Mouse (Mus musculus): Measurements from ENCODE around the gene Gcnt7.

Gene Gcnt7

GRCm38 (mm10) chr2:172430609-172431008 lies 27.8 kb downstream of the Gcnt7 start:
- TF ChIP-seq NANOG (IDR thresholded peaks at IDR 0.05; ENCODE audit: borderline replicate concordance, low read length) (no peak), POU5F1 (IDR thresholded peaks at IDR 0.05; ENCODE audit: borderline replicate concordance, low read length) (no peak), CTCF (conservative IDR thresholded peaks at IDR 0.05; ENCODE audit: low read length) (no peak)
- Histone ChIP-seq H3K4me1 (replicated peaks; ENCODE audit: low read depth, low read length) (peaks cover 3% of the 10 kb centered on the region), H3K27me3 (ENCODE audit: insufficient read depth, low read length) (no peaks in the 10 kb centered on the region), H3K4me3 (replicated peaks; ENCODE audit: low read length) (no peak overlapping the region), H3K36me3 (ENCODE audit: insufficient read depth, low read length) (peaks cover 50% of the 10 kb centered on the region), H3K9me3 (ENCODE audit: low read length) (no peaks in the 10 kb centered on the region)

GRCm38 (mm10) chr2:172418208-172418607 lies 40.2 kb downstream of the Gcnt7 start:
- TF ChIP-seq NANOG (IDR thresholded peaks at IDR 0.05; ENCODE audit: borderline replicate concordance, low read length) = no peak
- TF ChIP-seq POU5F1 (IDR thresholded peaks at IDR 0.05; ENCODE audit: borderline replicate concordance, low read length) = no peak
- no peak for TF ChIP-seq CTCF (conservative IDR thresholded peaks at IDR 0.05; ENCODE audit: low read length)
- H3K4me1 ChIP-seq (replicated peaks; ENCODE audit: low read depth, low read length) = peaks cover 38% of the 10 kb centered on the region
- H3K9me3 ChIP-seq (ENCODE audit: low read length) = no peaks in the 10 kb centered on the region

GRCm38 (mm10) chr2:172416876-172417275 lies 41.5 kb downstream of the Gcnt7 start:
- TF ChIP-seq NANOG (IDR thresholded peaks at IDR 0.05; ENCODE audit: borderline replicate concordance, low read length) (no peak), CTCF (conservative IDR thresholded peaks at IDR 0.05; ENCODE audit: low read length) (no peak), POU5F1 (IDR thresholded peaks at IDR 0.05; ENCODE audit: borderline replicate concordance, low read length) (no peak)
- peaks cover 36% of the 10 kb centered on the region for H3K4me1 ChIP-seq (replicated peaks; ENCODE audit: low read depth, low read length)
- no peak overlapping the region for H3K4me3 ChIP-seq (replicated peaks; ENCODE audit: low read length)
- peaks cover 10% of the 10 kb centered on the region; the same call in 1 of the 2 replicates for H3K36me3 ChIP-seq (ENCODE audit: insufficient read depth, low read length)
- H3K27me3 ChIP-seq (ENCODE audit: insufficient read depth, low read length) = no peaks in the 10 kb centered on the region
- H3K9me3 ChIP-seq (ENCODE audit: low read length) = no peaks in the 10 kb centered on the region

More at GRCm38 (mm10) chr2:172418208-172418607, 40.2 kb downstream of the Gcnt7 start:
- H3K27me3 ChIP-seq (ENCODE audit: insufficient read depth, low read length) = no peaks in the 10 kb centered on the region
- H3K36me3 ChIP-seq (ENCODE audit: insufficient read depth, low read length) = peaks cover 10% of the 10 kb centered on the region; the same call in 1 of the 2 replicates
- H3K4me3 ChIP-seq (replicated peaks; ENCODE audit: low read length) = no peak overlapping the region

GRCm38 (mm10) chr2:172416218-172416617 lies 42.2 kb downstream of the Gcnt7 start:
- no peaks in the 10 kb centered on the region for H3K9me3 ChIP-seq (ENCODE audit: low read length)
- H3K4me1 ChIP-seq (replicated peaks; ENCODE audit: low read depth, low read length) = peaks cover 36% of the 10 kb centered on the region
- H3K36me3 ChIP-seq (ENCODE audit: insufficient read depth, low read length) = peaks cover 10% of the 10 kb centered on the region; the same call in 1 of the 2 replicates
- no peaks in the 10 kb centered on the region for H3K27me3 ChIP-seq (ENCODE audit: insufficient read depth, low read length)
- no peak for TF ChIP-seq CTCF (conservative IDR thresholded peaks at IDR 0.05; ENCODE audit: low read length)
- no peak for TF ChIP-seq NANOG (IDR thresholded peaks at IDR 0.05; ENCODE audit: borderline replicate concordance, low read length)
- no peak for TF ChIP-seq POU5F1 (IDR thresholded peaks at IDR 0.05; ENCODE audit: borderline replicate concordance, low read length)
- H3K4me3 ChIP-seq (replicated peaks; ENCODE audit: low read length) = no peak overlapping the region

GRCm38 (mm10) chr2:172413894-172414293 lies 44.5 kb downstream of the Gcnt7 start:
- Histone ChIP-seq H3K27me3 (ENCODE audit: insufficient read depth, low read length) (no peaks in the 10 kb centered on the region), H3K9me3 (ENCODE audit: low read length) (no peaks in the 10 kb centered on the region), H3K4me3 (replicated peaks; ENCODE audit: low read length) (no peak overlapping the region)

GRCm38 (mm10) chr2:172413273-172413672 lies 45.1 kb downstream of the Gcnt7 start:
- H3K9me3 ChIP-seq (ENCODE audit: low read length) = no peaks in the 10 kb centered on the region
- peaks cover 10% of the 10 kb centered on the region; the same call in 1 of the 2 replicates for H3K36me3 ChIP-seq (ENCODE audit: insufficient read depth, low read length)
- TF ChIP-seq CTCF (conservative IDR thresholded peaks at IDR 0.05; ENCODE audit: low read length) (no peak), NANOG (IDR thresholded peaks at IDR 0.05; ENCODE audit: borderline replicate concordance, low read length) (no peak), POU5F1 (IDR thresholded peaks at IDR 0.05; ENCODE audit: borderline replicate concordance, low read length) (no peak)
- no peaks in the 10 kb centered on the region for H3K27me3 ChIP-seq (ENCODE audit: insufficient read depth, low read length)
- H3K4me3 ChIP-seq (replicated peaks; ENCODE audit: low read length) = no peak overlapping the region
- peaks cover 38% of the 10 kb centered on the region for H3K4me1 ChIP-seq (replicated peaks; ENCODE audit: low read depth, low read length)

More at GRCm38 (mm10) chr2:172413894-172414293, 44.5 kb downstream of the Gcnt7 start:
- peaks cover 10% of the 10 kb centered on the region; the same call in 1 of the 2 replicates for H3K36me3 ChIP-seq (ENCODE audit: insufficient read depth, low read length)
- peaks cover 38% of the 10 kb centered on the region for H3K4me1 ChIP-seq (replicated peaks; ENCODE audit: low read depth, low read length)
- TF ChIP-seq CTCF (conservative IDR thresholded peaks at IDR 0.05; ENCODE audit: low read length) = no peak
- no peak for TF ChIP-seq NANOG (IDR thresholded peaks at IDR 0.05; ENCODE audit: borderline replicate concordance, low read length)
- no peak for TF ChIP-seq POU5F1 (IDR thresholded peaks at IDR 0.05; ENCODE audit: borderline replicate concordance, low read length)

GRCm38 (mm10) chr2:172412454-172412853 lies 45.9 kb downstream of the Gcnt7 start:
- peaks cover 10% of the 10 kb centered on the region; the same call in 1 of the 2 replicates for H3K36me3 ChIP-seq (ENCODE audit: insufficient read depth, low read length)
- TF ChIP-seq CTCF (conservative IDR thresholded peaks at IDR 0.05; ENCODE audit: low read length) = no peak
- TF ChIP-seq NANOG (IDR thresholded peaks at IDR 0.05; ENCODE audit: borderline replicate concordance, low read length) = no peak
- TF ChIP-seq POU5F1 (IDR thresholded peaks at IDR 0.05; ENCODE audit: borderline replicate concordance, low read length) = no peak
- H3K9me3 ChIP-seq (ENCODE audit: low read length) = no peaks in the 10 kb centered on the region
- H3K4me1 ChIP-seq (replicated peaks; ENCODE audit: low read depth, low read length) = peaks cover 38% of the 10 kb centered on the region
- H3K27me3 ChIP-seq (ENCODE audit: insufficient read depth, low read length) = no peaks in the 10 kb centered on the region
- H3K4me3 ChIP-seq (replicated peaks; ENCODE audit: low read length) = no peak overlapping the region

- Histone ChIP-seq H3K9me3 (ENCODE audit: low read length) (no peaks in the 10 kb centered on the region), H3K36me3 (ENCODE audit: insufficient read depth, low read length) (0 out of 2 replicates have a peak, but pooled peaks cover 2% of the 10 kb centered on the region), H3K4me3 (replicated peaks; ENCODE audit: low read length) (no peak overlapping the region), H3K27me3 (ENCODE audit: insufficient read depth, low read length) (no peaks in the 10 kb centered on the region), H3K4me1 (replicated peaks; ENCODE audit: low read depth, low read length) (peaks cover 34% of the 10 kb centered on the region)
- TF ChIP-seq CTCF (conservative IDR thresholded peaks at IDR 0.05; ENCODE audit: low read length) = no peak
- TF ChIP-seq POU5F1 (IDR thresholded peaks at IDR 0.05; ENCODE audit: borderline replicate concordance, low read length) = no peak
- no peak for TF ChIP-seq NANOG (IDR thresholded peaks at IDR 0.05; ENCODE audit: borderline replicate concordance, low read length)
Observed at GRCm38 (mm10) chr2:172411091-172411490, 47.3 kb downstream of the Gcnt7 start.

- Histone ChIP-seq H3K27me3 (ENCODE audit: insufficient read depth, low read length) (no peaks in the 10 kb centered on the region), H3K36me3 (ENCODE audit: insufficient read depth, low read length) (no peaks in the 10 kb centered on the region), H3K4me3 (replicated peaks; ENCODE audit: low read length) (no peak overlapping the region), H3K4me1 (replicated peaks; ENCODE audit: low read depth, low read length) (peaks cover 30% of the 10 kb centered on the region), H3K9me3 (ENCODE audit: low read length) (no peaks in the 10 kb centered on the region)
- TF ChIP-seq CTCF (conservative IDR thresholded peaks at IDR 0.05; ENCODE audit: low read length) (no peak), POU5F1 (IDR thresholded peaks at IDR 0.05; ENCODE audit: borderline replicate concordance, low read length) (no peak), NANOG (IDR thresholded peaks at IDR 0.05; ENCODE audit: borderline replicate concordance, low read length) (no peak)
Observed at GRCm38 (mm10) chr2:172410686-172411085, 47.7 kb downstream of the Gcnt7 start.
